Mouse (Mus musculus) heart, postnatal 0 days (tissue): ENCODE results near the gene S100a16. TPM values are rescaled to one million over a fixed set of nuclear protein-coding genes. Genes with fewer than 3 reads are reported as not detected.

Experiments
- ATAC-seq: fragments of 200-750 bp; cut with Nextera tagmentation; 2 replicates; pipeline ENCODE4 v1.8.0; 2017; ENCODE audit warnings: low read depth, moderate number of reproducible peaks, moderate library complexity; ENCODE audit not compliant: insufficient read depth
- DNase-seq: peaks from one replicate; pipeline ENCODE4 v3.0.0-alpha.2; 2016; ENCODE audit warnings: low spot score
- H3K27ac ChIP-seq: fragments of 300-500 bp; sonication (generic); 2 replicates; pipeline ENCODE4 v1.5.1; 2014; ENCODE audit warnings: low read depth, mild to moderate bottlenecking
- H3K27me3 ChIP-seq: fragments of 300-500 bp; sonication (generic); 2 replicates; pipeline ENCODE4 v1.6.1; 2014; ENCODE audit warnings: low read length, mixed read lengths; ENCODE audit not compliant: control insufficient read depth, insufficient read depth
- H3K36me3 ChIP-seq: fragments of 300-500 bp; sonication (generic); replicated peaks from 2 replicates; pipeline ENCODE4 v1.6.1; 2014; ENCODE audit warnings: low read length, mixed read lengths; ENCODE audit not compliant: control insufficient read depth, insufficient read depth
- H3K4me1 ChIP-seq: fragments of 300-500 bp; sonication (generic); 2 replicates; pipeline ENCODE4 v1.6.1; 2014; ENCODE audit warnings: antibody characterized with exemption; ENCODE audit not compliant: control insufficient read depth, insufficient read depth
- H3K4me2 ChIP-seq: fragments of 300-500 bp; sonication (generic); 2 replicates; pipeline ENCODE4 v1.6.1; 2014; ENCODE audit warnings: low read depth, mild to moderate bottlenecking, low read length, moderate library complexity
- H3K4me3 ChIP-seq: fragments of 300-500 bp; sonication (generic); 2 replicates; pipeline ENCODE4 v1.5.1; 2014; ENCODE audit warnings: low read depth, low read length
- H3K9ac ChIP-seq: fragments of 300-500 bp; sonication (generic); replicated peaks from 2 replicates; pipeline ENCODE4 v1.6.1; 2014; ENCODE audit warnings: low read depth, low read length, mixed read lengths
- H3K9me3 ChIP-seq: fragments of 300-500 bp; sonication (generic); replicated peaks from 2 replicates; pipeline ENCODE4 v1.6.1; 2016; ENCODE audit warnings: low read length; ENCODE audit not compliant: control insufficient read depth
- CTCF ChIP-seq: IDR thresholded peaks from 2 replicates; pipeline ENCODE4 v1.5.1; 2016; ENCODE audit warnings: antibody characterized with exemption, control low read depth, low read depth
- EP300 ChIP-seq: IDR thresholded peaks from 2 replicates; pipeline ENCODE4 v1.6.1; 2016; ENCODE audit warnings: antibody characterized with exemption, low read depth
- WGBS: fragments of 180-500 bp; shearing (Covaris S2); extraction: QIAGEN DNeasy Blood & Tissue Kit; methylation state at CpG from one replicate; pipeline ENCODE4 v1.1.7; 2014; 5-methylcytosine and 5-hydroxymethylcytosine counted together
- polyA plus RNA-seq: library from polyadenylated mRNA; unstranded; fragments of >200 nt; fragmentation: Nextera tagmentation; extraction: Ambion mirVana; gene quantifications from 2 replicates; pipeline ENCODE4 v1.2.1, GENCODE M21; 2015
- total RNA-seq: library from RNA; depleted of rRNA; stranded (reverse); fragments of >200 nt; gene quantifications from 2 replicates; pipeline ENCODE4 v1.2.3, GENCODE M21; 2014; ENCODE audit warnings: low replicate concordance

Gene S100a16
- total and polyA plus RNA-seq, 2 experiments from 2014 or later = 89.8 to 131 TPM

- ATAC-seq = no peak
- no peak overlapping the region for H3K4me3 ChIP-seq
- WGBS = 63% methylated on average over 5 of the region's 5 CpGs
- TF ChIP-seq CTCF (no peak), EP300 (no peak)
- DNase-seq = no peak
- H3K27me3 ChIP-seq = no peaks in the 10 kb centered on the region
- no peaks in the 10 kb centered on the region for H3K36me3 ChIP-seq
- no peak overlapping the region for H3K4me2 ChIP-seq
- no peaks in the 10 kb centered on the region; the same call in 1 of the 2 replicates for H3K4me1 ChIP-seq
- H3K27ac ChIP-seq = no peak overlapping the region
- no peaks in the 10 kb centered on the region for H3K9me3 ChIP-seq
- H3K9ac ChIP-seq = no peak overlapping the region
Measured at GRCm38 (mm10) chr3:90549676-90550420, 12.8 kb downstream of the S100a16 start.

GRCm38 (mm10) chr3:90550421-90550790 lies 13.4 kb downstream of the S100a16 start:
- 68% methylated on average over 2 of the region's 2 CpGs for WGBS

GRCm38 (mm10) chr3:90552231-90552630 lies 15.2 kb downstream of the S100a16 start:
- ATAC-seq = no peak
- no peak for DNase-seq
- H3K36me3 ChIP-seq = no peaks in the 10 kb centered on the region
- H3K9me3 ChIP-seq = no peaks in the 10 kb centered on the region
- no peak for TF ChIP-seq CTCF
- no peak for TF ChIP-seq EP300
- 77% methylated on average over 2 of the region's 2 CpGs for WGBS
- no peaks in the 10 kb centered on the region; the same call in 1 of the 2 replicates for H3K4me1 ChIP-seq
- H3K9ac ChIP-seq = no peak overlapping the region
- no peak overlapping the region for H3K4me3 ChIP-seq
- no peak overlapping the region for H3K27ac ChIP-seq
- no peak overlapping the region for H3K4me2 ChIP-seq
- no peaks in the 10 kb centered on the region for H3K27me3 ChIP-seq

More at GRCm38 (mm10) chr3:90550421-90550790, 13.4 kb downstream of the S100a16 start:
- Histone ChIP-seq H3K9me3 (no peaks in the 10 kb centered on the region), H3K36me3 (no peaks in the 10 kb centered on the region), H3K27me3 (no peaks in the 10 kb centered on the region), H3K9ac (no peak overlapping the region), H3K4me1 (no peaks in the 10 kb centered on the region; the same call in 1 of the 2 replicates), H3K4me3 (no peak overlapping the region), H3K27ac (no peak overlapping the region), H3K4me2 (no peak overlapping the region)
- ATAC-seq (no peak), DNase-seq (no peak)
- TF ChIP-seq EP300 = no peak

- Histone ChIP-seq H3K9me3 (no peaks in the 10 kb centered on the region), H3K27me3 (no peaks in the 10 kb centered on the region), H3K4me1 (no peaks in the 10 kb centered on the region), H3K9ac (no peak overlapping the region), H3K4me2 (no peak overlapping the region), H3K36me3 (no peaks in the 10 kb centered on the region), H3K4me3 (no peak overlapping the region), H3K27ac (no peak overlapping the region)
- ATAC-seq (no peak), DNase-seq (no peak)
- no peak for TF ChIP-seq CTCF
- no peak for TF ChIP-seq EP300
- WGBS = 70% methylated on average over 5 of the region's 5 CpGs
Measured at GRCm38 (mm10) chr3:90555954-90556353, 18.9 kb downstream of the S100a16 start.

- ATAC-seq = no peak
- Histone ChIP-seq H3K4me3 (no peak within 1 kb of the TSS), H3K36me3 (no peaks in the 10 kb centered on the region), H3K4me1 (no peaks in the 10 kb centered on the region), H3K9me3 (no peaks in the 10 kb centered on the region), H3K27me3 (no peaks in the 10 kb centered on the region), H3K4me2 (no peak within 1 kb of the TSS), H3K27ac (no peak within 1 kb of the TSS), H3K9ac (no peak within 1 kb of the TSS)
- TF ChIP-seq CTCF (no peak), EP300 (no peak)
- no peak for DNase-seq
- 77% methylated on average over 6 of the region's 6 CpGs for WGBS
Measured at GRCm38 (mm10) chr3:90560008-90560628, 23.1 kb downstream of the S100a16 start, which contains the start of gene S100a3. TSS of gene S100a3 (plus strand) at chr3:90560578.
